Mouse (Mus musculus) G1E (cell line): ENCODE measurements around the gene Acads.
"Not testable (repeated sequence)": the region's sequence is repeated elsewhere in the genome, so short reads cannot be mapped to it uniquely, and the experiment has no call there.

Experiments
- CTCF ChIP-seq: IDR thresholded peaks from 2 replicates; pipeline ENCODE4 v1.5.1; 2012; ENCODE audit warnings: low read depth, low read length, inconsistent platforms, mixed read lengths
- GATA2 ChIP-seq: IDR thresholded peaks from 2 replicates; pipeline ENCODE4 v1.6.1; 2012; ENCODE audit warnings: low read depth, low read length, inconsistent platforms, borderline replicate concordance
- POLR2AphosphoS5 ChIP-seq: IDR thresholded peaks from 2 replicates; pipeline ENCODE4 v1.6.1; 2012; ENCODE audit warnings: low read depth, low read length, inconsistent platforms; ENCODE audit not compliant: insufficient replicate concordance

GRCm38 (mm10) chr5:115164446-115164845 lies 45.3 kb upstream of the Acads start:
- TF ChIP-seq CTCF, POLR2AphosphoS5, GATA2: not testable (repeated sequence)
